Mouse (Mus musculus) cerebellum, adult 8-10 months (tissue): Measurements from ENCODE around the gene Gpn1.

Experiments used
- DNase-seq: peaks from one replicate; pipeline ENCODE4 v3.0.0; 2022

Gpn1 gene

GRCm38 (mm10) chr5:31560352-31560751, 65.8 kb downstream of the Gpn1 start:
- no peak for DNase-seq

- DNase-seq, result no peak
Measured at GRCm38 (mm10) chr5:31562036-31562666, 67.6 kb downstream of the Gpn1 start.
